Mouse (Mus musculus): Measurements from ENCODE around the gene Lrrc15. TPM values are rescaled to one million over a fixed set of nuclear protein-coding genes. Genes with fewer than 3 reads are reported as not detected.

Lrrc15 gene
- polyA plus RNA-seq, 1 experiment from 2014 or later = 1.4 TPM

- 78% methylated on average over 10 of the region's 10 CpGs for WGBS
- no peak for ATAC-seq (ENCODE audit: insufficient number of reproducible peaks, insufficient read depth, low FRiP score, low TSS enrichment, low read depth)
- Histone ChIP-seq H3K9me3 (no peaks in the 10 kb centered on the region), H3K4me3 (no peak overlapping the region), H3K9ac (no peak overlapping the region), H3K27ac (no peak overlapping the region), H3K36me3 (no peaks in the 10 kb centered on the region), H3K4me2 (no peak overlapping the region), H3K4me1 (0 out of 2 replicates have a peak, but pooled peaks cover 4% of the 10 kb centered on the region), H3K27me3 (no peaks in the 10 kb centered on the region)
Observed at GRCm38 (mm10) chr16:30259444-30259843, 23.6 kb downstream of the Lrrc15 start.

GRCm38 (mm10) chr16:30258441-30258840 lies 24.6 kb downstream of the Lrrc15 start:
- Histone ChIP-seq H3K36me3 (no peaks in the 10 kb centered on the region), H3K9ac (no peak overlapping the region), H3K4me2 (no peak overlapping the region), H3K4me1 (0 out of 2 replicates have a peak, but pooled peaks cover 4% of the 10 kb centered on the region), H3K27me3 (no peaks in the 10 kb centered on the region), H3K4me3 (no peak overlapping the region), H3K9me3 (no peaks in the 10 kb centered on the region), H3K27ac (no peak overlapping the region)
- WGBS = 91% methylated on average over 7 of the region's 7 CpGs
- no peak for ATAC-seq (ENCODE audit: insufficient number of reproducible peaks, insufficient read depth, low FRiP score, low TSS enrichment, low read depth)

- Histone ChIP-seq H3K4me1 (0 out of 2 replicates have a peak, but pooled peaks cover 4% of the 10 kb centered on the region), H3K9me3 (no peaks in the 10 kb centered on the region), H3K4me3 (no peak overlapping the region), H3K27me3 (no peaks in the 10 kb centered on the region), H3K4me2 (no peak overlapping the region), H3K36me3 (no peaks in the 10 kb centered on the region), H3K9ac (no peak overlapping the region), H3K27ac (no peak overlapping the region)
- ATAC-seq (ENCODE audit: insufficient number of reproducible peaks, insufficient read depth, low FRiP score, low TSS enrichment, low read depth) = no peak
- 84% methylated on average over 9 of the region's 9 CpGs for WGBS
Observed at GRCm38 (mm10) chr16:30257718-30258117, 25.3 kb downstream of the Lrrc15 start.

GRCm38 (mm10) chr16:30255061-30255460 lies 28.0 kb downstream of the Lrrc15 start:
- Histone ChIP-seq H3K27ac (no peak overlapping the region), H3K4me1 (peaks cover 10% of the 10 kb centered on the region), H3K27me3 (peaks cover 7% of the 10 kb centered on the region), H3K4me2 (no peak overlapping the region), H3K9ac (no peak overlapping the region), H3K36me3 (no peaks in the 10 kb centered on the region), H3K9me3 (no peaks in the 10 kb centered on the region), H3K4me3 (no peak overlapping the region)
- 57% methylated on average over 7 of the region's 7 CpGs for WGBS
- no peak for ATAC-seq (ENCODE audit: insufficient number of reproducible peaks, insufficient read depth, low FRiP score, low TSS enrichment, low read depth)

GRCm38 (mm10) chr16:30253900-30254299 lies 29.2 kb downstream of the Lrrc15 start:
- Histone ChIP-seq H3K9me3 (no peaks in the 10 kb centered on the region), H3K36me3 (no peaks in the 10 kb centered on the region), H3K27me3 (peaks cover 13% of the 10 kb centered on the region), H3K4me1 (peaks cover 10% of the 10 kb centered on the region), H3K4me2 (no peak overlapping the region), H3K9ac (no peak overlapping the region), H3K27ac (no peak overlapping the region), H3K4me3 (no peak overlapping the region)
- WGBS = 76% methylated on average over 9 of the region's 9 CpGs
- ATAC-seq (ENCODE audit: insufficient number of reproducible peaks, insufficient read depth, low FRiP score, low TSS enrichment, low read depth) = no peak

- Histone ChIP-seq H3K9me3 (no peaks in the 10 kb centered on the region), H3K4me2 (no peak overlapping the region), H3K9ac (no peak overlapping the region), H3K4me3 (no peak overlapping the region), H3K36me3 (no peaks in the 10 kb centered on the region), H3K4me1 (peaks cover 12% of the 10 kb centered on the region), H3K27ac (no peak overlapping the region), H3K27me3 (peaks cover 13% of the 10 kb centered on the region)
- WGBS = 90% methylated on average over 4 of the region's 4 CpGs
- ATAC-seq (ENCODE audit: insufficient number of reproducible peaks, insufficient read depth, low FRiP score, low TSS enrichment, low read depth) = no peak
Observed at GRCm38 (mm10) chr16:30253374-30253773, 29.7 kb downstream of the Lrrc15 start.

- Histone ChIP-seq H3K9me3 (no peaks in the 10 kb centered on the region), H3K4me3 (peak overlapping the region; percentile 30), H3K27me3 (peaks cover 13% of the 10 kb centered on the region), H3K36me3 (no peaks in the 10 kb centered on the region), H3K4me1 (peaks cover 15% of the 10 kb centered on the region), H3K9ac (peak overlapping the region; percentile 28; the same call in 1 of the 2 replicates), H3K27ac (no peak overlapping the region), H3K4me2 (peak overlapping the region; percentile 56)
- ATAC-seq (ENCODE audit: insufficient number of reproducible peaks, insufficient read depth, low FRiP score, low TSS enrichment, low read depth) = peak; percentile 81
- under 1% methylated on average over 21 of the region's 21 CpGs for WGBS
Observed at GRCm38 (mm10) chr16:30252003-30252418, 31.0 kb downstream of the Lrrc15 start.

GRCm38 (mm10) chr16:30244037-30244700 lies 38.9 kb downstream of the Lrrc15 start:
- H3K4me3 ChIP-seq = no peak overlapping the region
- no peaks in the 10 kb centered on the region for H3K9me3 ChIP-seq
- H3K4me2 ChIP-seq = no peak overlapping the region
- peaks cover 2% of the 10 kb centered on the region for H3K27me3 ChIP-seq
- no peak overlapping the region for H3K9ac ChIP-seq
- WGBS = 79% methylated on average over 12 of the region's 12 CpGs
- H3K36me3 ChIP-seq = no peaks in the 10 kb centered on the region
- H3K4me1 ChIP-seq = peaks cover 18% of the 10 kb centered on the region
- no peak overlapping the region for H3K27ac ChIP-seq
- ATAC-seq (ENCODE audit: insufficient number of reproducible peaks, insufficient read depth, low FRiP score, low TSS enrichment, low read depth) = no peak

GRCm38 (mm10) chr16:30241623-30242022 lies 41.4 kb downstream of the Lrrc15 start:
- Histone ChIP-seq H3K4me1 (peaks cover 19% of the 10 kb centered on the region), H3K9ac (no peak overlapping the region), H3K4me3 (no peak overlapping the region), H3K27me3 (peaks cover 13% of the 10 kb centered on the region), H3K9me3 (no peaks in the 10 kb centered on the region), H3K36me3 (no peaks in the 10 kb centered on the region), H3K27ac (no peak overlapping the region), H3K4me2 (no peak overlapping the region)
- WGBS = 19% methylated on average over 2 of the region's 2 CpGs
- no peak for ATAC-seq (ENCODE audit: insufficient number of reproducible peaks, insufficient read depth, low FRiP score, low TSS enrichment, low read depth)

- Histone ChIP-seq H3K36me3 (no peaks in the 10 kb centered on the region), H3K27ac (no peak overlapping the region), H3K4me3 (no peak overlapping the region), H3K4me1 (peaks cover 44% of the 10 kb centered on the region), H3K27me3 (peaks cover 13% of the 10 kb centered on the region), H3K9ac (no peak overlapping the region), H3K4me2 (no peak overlapping the region), H3K9me3 (no peaks in the 10 kb centered on the region)
- 75% methylated on average over 6 of the region's 6 CpGs for WGBS
- no peak for ATAC-seq (ENCODE audit: insufficient number of reproducible peaks, insufficient read depth, low FRiP score, low TSS enrichment, low read depth)
Observed at GRCm38 (mm10) chr16:30238791-30239190, 44.3 kb downstream of the Lrrc15 start.

- peaks cover 16% of the 10 kb centered on the region for H3K27me3 ChIP-seq
- WGBS = 1% methylated on average over 33 of the region's 33 CpGs
- peak; percentile 83 for ATAC-seq (ENCODE audit: insufficient number of reproducible peaks, insufficient read depth, low FRiP score, low TSS enrichment, low read depth)
- 0 out of 2 replicates have a peak overlapping the region, but pooled peaks have one; percentile 17 for H3K9ac ChIP-seq
- no peaks in the 10 kb centered on the region for H3K9me3 ChIP-seq
- peaks cover 54% of the 10 kb centered on the region for H3K4me1 ChIP-seq
- peak overlapping the region; percentile 57 for H3K4me2 ChIP-seq
- H3K36me3 ChIP-seq = no peaks in the 10 kb centered on the region
- H3K27ac ChIP-seq = peak overlapping the region; percentile 81
- peak overlapping the region; percentile 29 for H3K4me3 ChIP-seq
Observed at GRCm38 (mm10) chr16:30236091-30236699, 46.9 kb downstream of the Lrrc15 start.

GRCm38 (mm10) chr16:30235577-30235976 lies 47.5 kb downstream of the Lrrc15 start:
- H3K36me3 ChIP-seq = no peaks in the 10 kb centered on the region
- H3K4me2 ChIP-seq = peak overlapping the region; percentile 57
- ATAC-seq (ENCODE audit: insufficient number of reproducible peaks, insufficient read depth, low FRiP score, low TSS enrichment, low read depth) = no peak
- WGBS = 12% methylated on average over 2 of the region's 2 CpGs
- H3K4me1 ChIP-seq = peaks cover 54% of the 10 kb centered on the region
- H3K27ac ChIP-seq = peak overlapping the region; percentile 81
- peaks cover 16% of the 10 kb centered on the region for H3K27me3 ChIP-seq
- no peaks in the 10 kb centered on the region for H3K9me3 ChIP-seq
- H3K4me3 ChIP-seq = no peak overlapping the region
- H3K9ac ChIP-seq = 0 out of 2 replicates have a peak overlapping the region, but pooled peaks have one; percentile 17

Data from embryonic facial prominence, embryonic 13.5 days (tissue).